Mouse (Mus musculus) right cerebral cortex, postnatal 10 days (tissue): ENCODE data around the gene Plac1.
"Not testable (repeated sequence)": the region's sequence is repeated elsewhere in the genome, so short reads cannot be mapped to it uniquely, and the experiment has no call there.

Experiments
- DNase-seq, 2 experiments: peaks; one replicate each; pipeline ENCODE4 v3.0.0; 2021; ENCODE audit warnings: low spot score in 2 of 2

Gene Plac1

GRCm38 (mm10) chrX:53046033-53046432, 193.9 kb downstream of the Plac1 start:
- no peak for DNase-seq

GRCm38 (mm10) chrX:53045187-53045903, 194.6 kb downstream of the Plac1 start:
- DNase-seq = peak; percentile 38 to 46

GRCm38 (mm10) chrX:53041006-53041405, 198.9 kb downstream of the Plac1 start:
- DNase-seq = no peak

- DNase-seq = no peak
These were observed 199.8 kb downstream of the Plac1 start for GRCm38 (mm10) chrX:53040138-53040537.

GRCm38 (mm10) chrX:53039651-53040050, 200.3 kb downstream of the Plac1 start:
- DNase-seq = no peak

- DNase-seq = no peak
These were observed 201.7 kb downstream of the Plac1 start for GRCm38 (mm10) chrX:53038194-53038593.

- no peak for DNase-seq
These were observed 210.4 kb downstream of the Plac1 start for GRCm38 (mm10) chrX:53029559-53029958.

GRCm38 (mm10) chrX:53025471-53026223, 214.3 kb downstream of the Plac1 start:
- DNase-seq = no peak

GRCm38 (mm10) chrX:53024268-53024667, 215.6 kb downstream of the Plac1 start:
- DNase-seq = not testable (repeated sequence)

- no peak for DNase-seq
These were observed 216.9 kb downstream of the Plac1 start for GRCm38 (mm10) chrX:53023021-53023420.
